Mouse (Mus musculus): ENCODE results near the gene Rasgrf2. TPM values are rescaled to one million over a fixed set of nuclear protein-coding genes. Genes with fewer than 3 reads are reported as not detected.

Rasgrf2 gene
- polyA plus RNA-seq, 1 experiment = 0.51 TPM

DNA sequence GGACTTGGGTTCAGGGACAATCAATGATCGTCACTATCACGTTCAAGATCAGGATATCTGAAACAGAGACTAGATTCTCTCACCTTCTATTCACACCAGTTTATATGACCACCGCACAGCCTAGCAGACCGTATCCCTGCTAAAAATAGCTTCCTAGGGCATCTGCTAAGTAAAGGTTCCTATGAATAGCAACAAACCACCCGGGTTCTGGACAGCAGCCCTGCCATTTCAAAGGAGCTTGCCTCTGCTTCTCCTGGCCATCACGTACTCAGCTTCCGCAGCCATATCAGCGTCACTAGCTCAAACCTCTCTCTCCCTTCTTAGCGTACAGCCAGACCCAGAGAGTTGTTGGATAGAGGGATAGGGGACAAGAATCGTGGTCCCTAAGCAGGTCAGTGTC is 254.1 kb downstream of the Rasgrf2 start:
- Histone ChIP-seq H3K27ac (ENCODE audit: insufficient read depth, low read depth, low read length) (no peak overlapping the region), H3K4me3 (ENCODE audit: insufficient read depth, low read length) (no peak overlapping the region), H3K4me1 (ENCODE audit: control insufficient read depth, insufficient read depth, low read length) (no peaks in the 10 kb centered on the region)
- no peak for TF ChIP-seq CTCF (IDR thresholded peaks at IDR 0.05; ENCODE audit: low read depth, low read length)
- TF ChIP-seq POLR2A (IDR thresholded peaks at IDR 0.05; ENCODE audit: borderline replicate concordance, low read depth, low read length) = no peak

DNA sequence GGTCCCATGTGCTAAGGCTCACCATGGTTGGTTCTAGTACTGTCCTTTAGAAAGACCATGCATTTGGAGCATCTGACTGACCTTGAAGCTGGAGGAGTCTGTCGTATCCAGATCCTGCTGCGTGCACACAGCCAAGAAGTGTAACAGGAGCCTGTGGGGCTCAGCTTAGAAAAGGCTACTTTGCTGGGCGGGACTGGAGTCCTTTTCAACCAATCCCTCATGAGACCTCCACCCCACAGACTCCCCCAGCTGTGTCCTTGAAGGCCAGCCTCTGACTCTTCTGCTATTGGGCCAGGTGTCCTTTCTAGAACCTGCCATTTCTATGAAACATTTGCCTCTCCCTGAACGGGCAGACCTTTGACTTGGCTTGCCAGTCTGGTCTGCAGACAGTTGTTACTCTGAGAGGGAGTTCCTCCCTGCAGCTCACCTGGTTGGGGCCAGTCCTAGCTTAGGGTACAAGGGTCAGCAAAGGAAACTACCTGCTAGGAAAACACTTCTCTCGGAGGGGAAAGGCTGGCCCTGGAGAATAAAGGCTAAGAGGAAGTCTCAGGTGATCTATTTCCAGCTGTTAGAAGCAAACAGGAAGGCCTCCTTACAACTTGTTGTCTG is 254.6 kb downstream of the Rasgrf2 start, which contains the start of gene Ckmt2:
Ckmt2 (minus strand) TSS at position 145 of the 609 bp plus-strand sequence.
- H3K4me3 ChIP-seq (ENCODE audit: insufficient read depth, low read length) = no peak within 1 kb of the TSS
- no peaks in the 10 kb centered on the region for H3K4me1 ChIP-seq (ENCODE audit: control insufficient read depth, insufficient read depth, low read length)
- TF ChIP-seq POLR2A (IDR thresholded peaks at IDR 0.05; ENCODE audit: borderline replicate concordance, low read depth, low read length) (no peak), CTCF (IDR thresholded peaks at IDR 0.05; ENCODE audit: low read depth, low read length) (no peak)
- H3K27ac ChIP-seq (ENCODE audit: insufficient read depth, low read depth, low read length) = no peak within 1 kb of the TSS

DNA sequence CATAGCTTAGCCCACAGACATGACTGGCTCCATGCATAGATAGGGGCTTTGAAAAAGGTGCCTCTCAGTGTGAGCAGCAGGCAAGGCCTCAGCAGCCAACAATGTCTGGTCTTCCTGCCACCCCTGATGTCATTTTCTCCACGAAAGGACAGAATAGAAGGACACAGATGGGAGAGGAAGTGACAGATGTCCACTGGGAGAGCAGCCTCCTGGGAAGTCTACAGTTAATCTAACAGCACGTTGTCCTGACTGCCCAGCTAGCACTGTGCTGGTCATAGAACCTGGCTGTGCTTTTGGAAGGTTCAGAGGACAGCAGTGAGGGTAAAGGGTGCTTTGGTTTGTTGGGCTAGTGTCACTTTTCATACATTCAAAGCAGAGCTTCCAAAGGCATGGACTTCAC is 255.9 kb downstream of the Rasgrf2 start:
- H3K27ac ChIP-seq (ENCODE audit: insufficient read depth, low read depth, low read length) = no peak overlapping the region
- H3K4me3 ChIP-seq (ENCODE audit: insufficient read depth, low read length) = no peak overlapping the region
- no peaks in the 10 kb centered on the region for H3K4me1 ChIP-seq (ENCODE audit: control insufficient read depth, insufficient read depth, low read length)
- no peak for TF ChIP-seq POLR2A (IDR thresholded peaks at IDR 0.05; ENCODE audit: borderline replicate concordance, low read depth, low read length)

- TF ChIP-seq POLR2A (IDR thresholded peaks at IDR 0.05; ENCODE audit: borderline replicate concordance, low read depth, low read length) = no peak
- no peak for TF ChIP-seq CTCF (IDR thresholded peaks at IDR 0.05; ENCODE audit: low read depth, low read length)
- no peak overlapping the region for H3K4me3 ChIP-seq (ENCODE audit: insufficient read depth, low read length)
- no peak overlapping the region for H3K27ac ChIP-seq (ENCODE audit: insufficient read depth, low read depth, low read length)
- H3K4me1 ChIP-seq (ENCODE audit: control insufficient read depth, insufficient read depth, low read length) = no peaks in the 10 kb centered on the region
Observed at GRCm38 (mm10) chr13:91874565-91874964, 256.9 kb downstream of the Rasgrf2 start.

DNA sequence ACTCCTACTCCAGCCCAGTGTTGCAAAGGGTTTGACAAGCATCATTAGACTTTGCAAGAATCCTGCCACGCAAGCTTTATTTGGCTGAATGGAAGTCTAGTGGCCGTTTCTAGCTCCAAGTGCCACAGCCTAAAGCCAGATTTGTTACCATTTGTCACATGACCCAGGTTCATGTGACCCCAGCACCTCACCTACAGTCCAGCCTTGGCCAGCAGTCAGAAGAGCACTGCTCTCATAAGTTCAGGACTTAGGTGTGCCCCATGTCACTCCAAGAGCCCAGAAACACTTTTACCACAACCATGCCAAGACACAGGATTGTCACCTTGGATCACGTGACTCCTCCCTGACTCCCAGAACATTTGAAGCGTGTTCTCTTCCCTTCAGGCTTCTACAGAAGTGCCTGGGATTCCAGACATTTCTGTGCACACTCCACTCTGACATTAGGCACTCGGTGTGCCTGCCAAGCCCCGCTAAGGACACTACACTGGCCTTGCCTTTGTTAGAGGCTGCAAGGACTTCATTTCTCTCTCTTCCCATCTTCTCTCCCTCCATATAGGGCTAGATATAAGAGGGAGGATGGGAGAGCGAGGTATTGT is 257.6 kb downstream of the Rasgrf2 start:
- TF ChIP-seq POLR2A (IDR thresholded peaks at IDR 0.05; ENCODE audit: borderline replicate concordance, low read depth, low read length) (no peak), CTCF (IDR thresholded peaks at IDR 0.05; ENCODE audit: low read depth, low read length) (no peak)
- Histone ChIP-seq H3K4me3 (ENCODE audit: insufficient read depth, low read length) (no peak overlapping the region), H3K27ac (ENCODE audit: insufficient read depth, low read depth, low read length) (no peak overlapping the region), H3K4me1 (ENCODE audit: control insufficient read depth, insufficient read depth, low read length) (no peaks in the 10 kb centered on the region)

DNA sequence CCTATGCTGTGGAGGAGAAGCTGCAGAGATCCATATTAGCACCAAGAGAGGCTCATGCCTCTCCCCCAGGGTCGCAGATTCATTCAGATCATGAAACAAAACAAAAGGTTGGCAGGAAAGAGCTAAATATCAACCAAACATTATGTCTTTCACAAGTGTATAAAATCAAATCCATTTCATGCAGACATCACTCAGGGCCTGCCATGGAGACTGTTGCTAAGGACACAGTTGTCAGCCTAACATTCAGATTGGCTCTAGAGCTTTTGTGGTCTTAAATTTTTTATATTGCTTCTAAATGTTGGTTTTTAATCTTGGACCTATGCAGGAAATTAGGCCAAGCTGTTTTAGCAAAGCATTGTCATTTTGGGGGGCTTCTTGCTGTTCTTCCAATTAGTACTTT is 262.9 kb downstream of the Rasgrf2 start:
- TF ChIP-seq POLR2A (IDR thresholded peaks at IDR 0.05; ENCODE audit: borderline replicate concordance, low read depth, low read length) (no peak), CTCF (IDR thresholded peaks at IDR 0.05; ENCODE audit: low read depth, low read length) (no peak)
- H3K4me3 ChIP-seq (ENCODE audit: insufficient read depth, low read length) = no peak overlapping the region
- H3K27ac ChIP-seq (ENCODE audit: insufficient read depth, low read depth, low read length) = no peak overlapping the region

DNA sequence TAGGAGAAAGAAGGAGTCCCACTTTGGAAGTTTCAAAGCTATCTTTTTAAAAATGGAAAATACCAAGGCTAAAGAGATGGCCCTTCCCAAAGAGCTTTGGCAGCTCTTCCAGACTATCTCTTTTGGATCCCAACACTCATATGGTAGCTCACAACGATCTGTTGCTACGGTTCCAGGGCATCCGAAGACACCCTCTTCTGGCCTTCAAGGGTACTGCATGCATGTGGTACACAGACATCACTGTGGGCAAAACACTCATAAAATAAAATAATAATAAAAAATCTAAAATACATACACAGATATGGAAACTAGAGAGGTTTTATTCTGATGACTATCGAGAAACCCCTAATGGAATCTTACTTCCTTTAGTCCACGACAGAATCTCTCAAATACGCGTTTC is 272.6 kb downstream of the Rasgrf2 start:
- no peak overlapping the region for H3K27ac ChIP-seq (ENCODE audit: insufficient read depth, low read depth, low read length)
- H3K4me1 ChIP-seq (ENCODE audit: control insufficient read depth, insufficient read depth, low read length) = no peaks in the 10 kb centered on the region
- TF ChIP-seq POLR2A (IDR thresholded peaks at IDR 0.05; ENCODE audit: borderline replicate concordance, low read depth, low read length) (no peak), CTCF (IDR thresholded peaks at IDR 0.05; ENCODE audit: low read depth, low read length) (peak; percentile 8; the same call in 1 of the 2 replicates)
- no peak overlapping the region for H3K4me3 ChIP-seq (ENCODE audit: insufficient read depth, low read length)

More for the DNA sequence above, 262.9 kb downstream of the Rasgrf2 start:
- no peaks in the 10 kb centered on the region for H3K4me1 ChIP-seq (ENCODE audit: control insufficient read depth, insufficient read depth, low read length)

- TF ChIP-seq POLR2A (IDR thresholded peaks at IDR 0.05; ENCODE audit: borderline replicate concordance, low read depth, low read length) = no peak
- no peak for TF ChIP-seq CTCF (IDR thresholded peaks at IDR 0.05; ENCODE audit: low read depth, low read length)
- Histone ChIP-seq H3K27ac (ENCODE audit: insufficient read depth, low read depth, low read length) (no peak overlapping the region), H3K4me3 (ENCODE audit: insufficient read depth, low read length) (no peak overlapping the region), H3K4me1 (ENCODE audit: control insufficient read depth, insufficient read depth, low read length) (no peaks in the 10 kb centered on the region)
Observed at GRCm38 (mm10) chr13:91857427-91857826, 274.0 kb downstream of the Rasgrf2 start.

DNA sequence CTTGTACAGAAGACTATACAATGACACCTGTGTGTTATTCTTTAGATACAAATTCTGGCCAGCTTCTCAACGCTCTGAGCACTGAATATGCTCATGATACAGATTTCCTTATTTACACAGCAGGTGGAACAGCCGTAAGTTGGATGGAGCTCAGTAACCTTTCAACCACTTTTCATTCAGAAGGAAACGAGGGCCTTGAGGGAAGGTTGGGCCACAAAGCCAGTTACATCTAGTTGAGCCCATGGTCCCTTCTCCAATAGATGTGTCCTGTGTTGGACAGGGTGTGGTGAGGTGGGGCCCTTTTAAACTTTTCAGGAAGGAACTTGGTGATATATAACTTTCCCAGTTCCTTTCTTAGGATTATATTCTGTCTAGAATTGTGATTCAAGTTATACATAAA is 277.0 kb downstream of the Rasgrf2 start:
- TF ChIP-seq CTCF (IDR thresholded peaks at IDR 0.05; ENCODE audit: low read depth, low read length) = no peak
- no peak for TF ChIP-seq POLR2A (IDR thresholded peaks at IDR 0.05; ENCODE audit: borderline replicate concordance, low read depth, low read length)
- H3K27ac ChIP-seq (ENCODE audit: insufficient read depth, low read depth, low read length) = no peak overlapping the region
- no peaks in the 10 kb centered on the region for H3K4me1 ChIP-seq (ENCODE audit: control insufficient read depth, insufficient read depth, low read length)
- H3K4me3 ChIP-seq (ENCODE audit: insufficient read depth, low read length) = no peak overlapping the region

Other genes starting within 250 kb of the Rasgrf2 start
- 1.0 TPM in 1 of 2 replicates, not detected in the other for gene Gm20379, start 174.3 kb upstream of the Rasgrf2 start, polyA plus RNA-seq (2012; ENCODE audit: insufficient read depth, insufficient read length, missing spikeins)
- gene Dhfr, start 223.1 kb upstream of the Rasgrf2 start, polyA plus RNA-seq (2012; ENCODE audit: insufficient read depth, insufficient read length, missing spikeins) = 5.5 and 5.7 TPM in 2 replicates
- 8.5 and 9.3 TPM in 2 replicates for gene Msh3, start 223.3 kb upstream of the Rasgrf2 start, polyA plus RNA-seq (2012; ENCODE audit: insufficient read depth, insufficient read length, missing spikeins)